Mouse (Mus musculus): ENCODE data around the gene Tmem132c. TPM values are rescaled to one million over a fixed set of nuclear protein-coding genes. Genes with fewer than 3 reads are reported as not detected.

The Tmem132c gene
- total RNA-seq (2021) = 1 to 10 TPM; 3.4 to 4.0 TPM

DNA sequence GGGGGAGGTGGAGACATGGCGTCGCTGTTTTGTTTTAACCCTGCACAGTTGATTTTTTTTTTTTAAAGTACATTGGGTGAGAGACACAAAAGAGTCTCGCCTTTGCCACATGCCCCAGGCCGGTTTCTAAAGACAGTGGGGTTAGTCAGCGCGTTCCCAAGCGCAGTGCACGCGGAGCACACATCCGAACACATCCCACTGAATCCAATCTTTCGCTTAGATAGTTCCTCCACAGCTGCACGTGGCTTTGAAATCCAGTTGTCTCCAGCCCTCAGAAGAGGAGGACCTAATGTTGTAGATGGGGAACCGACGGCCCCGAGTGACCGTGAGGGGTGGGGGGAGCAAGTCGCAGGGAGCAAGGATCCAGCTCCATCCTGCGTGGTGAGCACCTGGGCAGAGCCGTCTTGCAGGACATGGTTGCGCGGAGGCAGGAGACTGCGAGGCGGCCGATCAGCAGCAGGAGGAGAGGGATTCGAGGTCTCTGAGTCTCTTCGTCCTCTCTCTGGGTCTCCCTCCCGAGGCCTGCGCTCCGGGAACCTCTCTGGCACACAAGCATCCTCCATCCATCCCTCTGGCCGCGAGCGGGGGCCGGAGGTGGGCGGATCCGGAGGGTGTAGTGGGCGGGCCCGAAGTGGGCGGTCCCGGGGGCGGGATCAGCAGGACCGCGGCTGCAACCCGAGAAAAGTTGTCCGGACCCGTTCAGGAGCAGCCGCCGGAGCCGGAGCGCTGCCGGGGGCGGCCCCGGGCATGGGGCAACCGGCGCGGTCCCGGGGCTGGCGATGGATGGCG lies at the start of gene Tmem132c:
Gene Tmem132c (plus strand): TSS at position 673 of the 789 bp plus-strand sequence.
- DNase-seq (ENCODE audit: extremely low spot score in 1 of 2, low spot score in 1 of 2) = peak; percentile 23 to 49

- peak in 1 of 2 experiments; percentile 28 for DNase-seq (ENCODE audit: extremely low spot score in 1 of 2, low spot score in 1 of 2)
Measured at GRCm38 (mm10) chr5:127191881-127192280, 49.7 kb upstream of the Tmem132c start.

DNA sequence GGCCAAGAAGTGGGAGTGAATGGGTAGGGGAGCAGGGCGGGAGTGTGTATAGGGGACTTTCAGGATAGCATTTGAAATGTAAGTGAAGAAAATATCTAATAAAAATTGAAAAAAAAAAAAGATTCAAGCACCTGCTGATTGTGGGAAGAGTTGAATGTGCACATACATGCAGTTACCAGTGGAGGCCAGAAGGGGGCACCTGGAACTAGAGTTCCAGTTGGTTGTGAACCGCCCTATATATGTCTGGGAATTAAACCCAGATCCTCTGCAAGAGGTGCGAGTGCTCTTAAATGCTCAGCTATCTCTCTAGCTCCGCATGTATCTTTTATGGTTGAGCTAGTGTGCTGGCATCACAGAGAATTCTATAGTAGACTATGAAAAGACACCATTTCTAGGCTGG lies 42.8 kb upstream of the Tmem132c start:
- no peak for DNase-seq (ENCODE audit: extremely low spot score in 1 of 2, low spot score in 1 of 2)

GRCm38 (mm10) chr5:127204881-127205280 lies 36.7 kb upstream of the Tmem132c start:
- no peak for DNase-seq (ENCODE audit: extremely low spot score in 1 of 2, low spot score in 1 of 2)

- no peak for DNase-seq (ENCODE audit: extremely low spot score in 1 of 2, low spot score in 1 of 2)
Measured at GRCm38 (mm10) chr5:127216389-127216788, 25.2 kb upstream of the Tmem132c start.

DNA sequence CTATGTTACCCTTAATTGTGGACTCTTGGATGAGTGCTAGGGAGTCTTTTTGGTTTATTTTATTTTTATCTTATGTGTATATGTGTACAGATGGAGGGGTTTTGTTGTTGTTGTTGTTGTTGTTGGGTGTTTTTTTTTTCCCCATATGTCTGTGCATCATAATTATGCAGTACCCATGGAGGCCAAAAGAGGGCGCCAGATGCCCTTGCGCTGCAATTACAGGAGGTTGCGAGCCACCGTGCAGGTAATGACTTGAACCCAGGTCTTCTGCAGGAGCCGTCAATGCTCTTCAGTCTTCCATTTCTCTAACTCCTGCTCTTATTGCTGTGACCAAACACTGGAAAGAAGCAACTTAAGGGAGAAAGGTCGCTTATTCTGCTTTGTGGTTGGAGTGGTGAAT lies 23.9 kb upstream of the Tmem132c start:
- no peak for DNase-seq (ENCODE audit: extremely low spot score in 1 of 2, low spot score in 1 of 2)

DNA sequence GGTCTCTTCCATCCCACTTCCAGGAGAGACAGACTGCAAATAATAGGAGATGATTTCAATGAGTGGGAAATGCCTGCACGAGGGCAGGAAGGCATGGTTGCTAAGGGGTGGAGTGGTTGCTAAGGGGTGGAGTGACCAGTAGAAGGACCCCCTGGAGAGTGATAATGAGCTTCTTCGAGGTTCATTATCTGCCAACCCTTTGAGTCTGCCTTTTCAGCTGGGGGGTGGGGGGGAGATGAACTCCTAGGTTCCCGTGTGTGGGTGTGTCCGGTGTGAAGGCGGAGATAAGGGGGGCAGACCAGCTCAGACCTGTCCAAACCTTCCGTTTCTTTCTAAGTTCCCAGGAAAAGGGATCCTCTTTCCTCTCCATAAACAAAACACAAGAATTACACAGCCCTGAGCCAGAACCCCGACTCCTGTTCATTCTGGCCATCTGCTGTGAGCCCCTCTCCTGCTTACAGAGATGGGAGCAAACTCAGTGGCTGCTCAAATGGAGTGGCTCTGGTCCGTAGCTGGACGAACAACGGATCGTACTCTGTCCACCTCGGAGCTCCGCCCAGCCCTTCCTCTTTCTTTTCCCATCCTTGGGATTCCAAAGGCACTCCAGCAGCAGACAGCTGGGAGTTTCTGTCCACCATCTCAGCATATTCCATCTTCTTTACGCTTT lies 13.5 kb upstream of the Tmem132c start:
- no peak for DNase-seq (ENCODE audit: extremely low spot score in 1 of 2, low spot score in 1 of 2)

GRCm38 (mm10) chr5:127234715-127235114 lies 6.9 kb upstream of the Tmem132c start:
- no peak for DNase-seq (ENCODE audit: extremely low spot score in 1 of 2, low spot score in 1 of 2)

- peak; percentile 85 to 95 for DNase-seq (ENCODE audit: extremely low spot score in 1 of 2, low spot score in 1 of 2)
Measured at GRCm38 (mm10) chr5:127235203-127235602, 6.4 kb upstream of the Tmem132c start.

- no peak for DNase-seq (ENCODE audit: extremely low spot score in 1 of 2, low spot score in 1 of 2)
Measured at GRCm38 (mm10) chr5:127239706-127240105, 1.9 kb upstream of the Tmem132c start.

- DNase-seq (ENCODE audit: extremely low spot score in 1 of 2, low spot score in 1 of 2) = no peak
Measured at GRCm38 (mm10) chr5:127240646-127241045, 962 bp upstream of the Tmem132c start.

DNA sequence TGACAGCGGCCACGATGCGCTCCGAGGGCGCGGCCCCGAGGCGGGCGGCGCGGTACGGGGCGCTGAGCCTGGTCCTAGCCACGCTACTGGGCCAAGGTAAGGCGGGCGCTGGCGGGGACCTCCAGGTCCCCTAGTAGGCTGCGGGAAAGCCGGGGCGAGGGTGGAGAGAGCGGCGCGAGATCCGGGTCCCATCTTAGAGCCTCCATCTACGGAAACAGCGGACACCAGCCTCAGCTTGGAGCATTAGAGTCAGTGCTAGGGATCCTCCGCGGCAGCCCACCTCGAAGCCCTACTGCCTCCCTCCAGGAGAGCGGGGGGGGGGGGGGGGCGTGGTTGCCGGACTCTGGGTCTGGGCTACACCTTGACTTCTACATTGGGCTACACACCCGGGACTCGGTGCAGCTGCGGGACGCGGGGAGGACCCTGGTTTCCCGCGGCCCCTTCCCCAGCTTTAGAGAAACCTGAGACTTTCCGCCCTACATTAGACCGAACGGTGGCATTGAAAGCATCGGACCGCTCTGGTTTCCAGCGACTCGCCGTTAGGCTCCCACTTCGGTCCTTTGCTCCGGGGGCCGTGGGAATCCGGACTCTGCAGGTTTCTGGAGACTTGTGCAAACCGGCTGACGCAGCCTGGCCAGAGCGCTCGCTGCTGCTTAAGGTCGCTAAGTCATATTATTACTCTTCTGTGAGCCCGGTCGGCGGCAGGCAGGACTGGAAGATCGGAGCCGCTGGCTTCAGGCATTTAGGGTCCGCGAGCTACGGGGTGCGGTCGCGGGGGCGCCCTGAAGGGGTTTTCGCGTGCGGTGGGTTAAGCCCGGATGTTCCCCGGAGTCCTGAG lies 536 bp downstream of the Tmem132c start:
- no peak for DNase-seq (ENCODE audit: extremely low spot score in 1 of 2, low spot score in 1 of 2)

GRCm38 (mm10) chr5:127242763-127243160 lies 1.2 kb downstream of the Tmem132c start:
- no peak for DNase-seq (ENCODE audit: extremely low spot score in 1 of 2, low spot score in 1 of 2)

DNA sequence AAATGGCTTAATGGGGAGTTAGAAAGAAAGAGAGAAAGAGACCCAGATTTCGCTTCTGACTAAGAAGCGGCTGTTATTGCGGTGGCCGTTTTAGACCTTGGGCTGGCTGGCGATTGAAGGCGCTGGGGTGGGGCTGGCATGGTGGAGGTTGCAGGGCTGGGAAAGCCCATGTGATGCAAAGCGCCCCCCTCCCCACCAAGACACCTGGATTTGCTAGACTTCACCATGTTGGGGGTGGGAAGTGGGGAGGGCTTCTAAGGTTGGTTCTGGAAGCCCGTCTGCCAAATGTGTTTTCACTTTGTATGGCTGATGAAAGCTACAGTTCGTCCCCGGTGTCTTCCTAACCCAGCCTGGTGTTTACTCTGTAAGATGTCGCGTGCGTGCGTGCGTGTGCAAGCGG lies 1.6 kb downstream of the Tmem132c start:
- no peak for DNase-seq (ENCODE audit: extremely low spot score in 1 of 2, low spot score in 1 of 2)

GRCm38 (mm10) chr5:127243611-127244010 lies 2.0 kb downstream of the Tmem132c start:
- no peak for DNase-seq (ENCODE audit: extremely low spot score in 1 of 2, low spot score in 1 of 2)

GRCm38 (mm10) chr5:127253263-127253662 lies 11.7 kb downstream of the Tmem132c start:
- no peak for DNase-seq (ENCODE audit: extremely low spot score in 1 of 2, low spot score in 1 of 2)

GRCm38 (mm10) chr5:127256947-127257610 lies 15.5 kb downstream of the Tmem132c start:
- DNase-seq (ENCODE audit: extremely low spot score in 1 of 2, low spot score in 1 of 2) = no peak

DNA sequence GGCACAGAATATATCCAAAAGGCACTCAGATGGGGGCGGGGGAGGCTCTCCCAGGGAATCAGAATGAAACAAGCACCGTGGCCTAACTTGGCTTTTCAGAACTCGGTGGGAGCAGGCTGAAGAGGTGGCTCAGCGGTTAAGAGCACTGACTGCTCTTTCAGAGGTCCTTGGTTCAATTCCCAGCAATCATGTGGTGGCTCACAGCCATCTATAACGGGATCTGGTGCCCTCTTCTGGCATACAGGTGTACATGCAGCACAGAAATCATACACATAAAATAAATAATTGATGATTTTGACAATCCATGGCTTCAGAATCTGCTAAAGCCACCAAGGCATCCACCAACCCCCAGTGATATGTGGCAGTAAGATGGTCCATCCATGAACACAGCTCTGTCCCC lies 20.5 kb downstream of the Tmem132c start:
- no peak for DNase-seq (ENCODE audit: extremely low spot score in 1 of 2, low spot score in 1 of 2)

DNA sequence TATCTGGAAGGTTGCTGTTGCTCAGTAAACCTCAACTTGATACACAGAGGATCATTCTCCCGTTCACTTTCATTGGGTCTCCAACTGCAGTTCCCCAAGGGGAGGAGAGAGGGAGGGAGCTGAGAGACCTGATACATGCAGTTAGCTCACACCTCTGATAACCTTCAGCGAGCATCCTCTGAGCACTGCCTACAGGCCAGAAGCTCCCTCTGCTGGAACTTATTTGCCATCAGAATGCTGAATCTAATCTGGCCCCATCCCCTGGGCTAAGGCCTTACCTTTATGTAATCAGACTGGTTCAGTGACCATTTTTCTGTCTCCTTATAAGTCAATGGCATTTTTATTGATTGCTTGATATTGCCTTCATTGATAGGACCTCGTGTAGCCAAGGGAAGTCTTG lies 29.5 kb downstream of the Tmem132c start:
- DNase-seq (ENCODE audit: extremely low spot score in 1 of 2, low spot score in 1 of 2) = no peak

DNA sequence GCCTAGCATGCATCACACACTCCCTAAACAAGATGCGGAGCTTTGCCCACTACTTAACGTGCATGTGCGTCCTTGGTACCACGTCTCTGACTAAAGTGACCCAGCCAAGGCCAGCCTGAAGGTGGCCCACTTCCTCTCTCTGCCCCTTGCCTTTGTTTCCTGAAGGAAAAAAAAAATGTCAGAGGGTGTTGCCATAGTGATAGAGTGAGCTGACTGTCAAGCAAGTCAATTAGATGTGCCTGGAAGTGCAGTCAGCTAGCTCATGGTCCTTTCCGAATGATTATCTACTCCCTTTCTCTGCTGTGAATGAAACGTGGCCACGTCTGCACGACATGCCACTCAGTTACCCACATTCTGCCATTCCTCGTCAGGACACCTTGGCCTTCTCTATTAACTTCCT lies 37.9 kb downstream of the Tmem132c start:
- no peak for DNase-seq (ENCODE audit: extremely low spot score in 1 of 2, low spot score in 1 of 2)
